Mouse (Mus musculus): ENCODE data around the gene Kcnj1. TPM values are rescaled to one million over a fixed set of nuclear protein-coding genes. Genes with fewer than 3 reads are reported as not detected.
A peak's percentile ranks its signal among the peaks of the same experiment; 100 is the strongest.

Gene Kcnj1
- polyA plus RNA-seq, 1 experiment from 2014 or later: not detected

GRCm38 (mm10) chr9:32405191-32405925 lies 33.1 kb downstream of the Kcnj1 start:
- 48% methylated on average over 11 of the region's 11 CpGs for WGBS
- Histone ChIP-seq H3K36me3 (replicated peaks) (no peaks in the 10 kb centered on the region), H3K4me1 (peaks cover 13% of the 10 kb centered on the region), H3K4me2 (no peak overlapping the region), H3K9ac (no peak overlapping the region), H3K27ac (no peak overlapping the region), H3K4me3 (replicated peaks) (no peak overlapping the region), H3K27me3 (peaks cover 69% of the 10 kb centered on the region), H3K9me3 (no peaks in the 10 kb centered on the region)
- ATAC-seq (ENCODE audit: low FRiP score): peak; percentile 81

DNA sequence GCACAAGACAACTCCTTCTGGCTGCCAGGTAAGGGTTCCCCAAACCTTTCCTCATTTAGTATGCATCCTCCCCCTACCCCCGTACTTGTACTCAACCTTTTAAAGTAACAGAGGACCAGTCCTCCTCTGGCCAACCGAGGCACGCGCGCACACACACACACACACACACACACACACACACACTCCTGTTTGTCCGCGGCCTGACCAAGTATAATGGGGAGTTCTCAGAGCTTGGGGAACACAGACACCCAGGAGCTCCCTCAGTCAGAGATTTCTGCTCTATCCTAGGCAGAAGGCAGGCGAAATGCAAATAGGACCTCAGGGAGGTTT lies 36.4 kb downstream of the Kcnj1 start:
- peak overlapping the region; percentile 92 for H3K4me2 ChIP-seq
- H3K9me3 ChIP-seq: no peaks in the 10 kb centered on the region
- H3K27ac ChIP-seq: no peak overlapping the region
- peak overlapping the region; percentile 63 for H3K9ac ChIP-seq
- no peaks in the 10 kb centered on the region for H3K36me3 ChIP-seq (replicated peaks)
- peaks cover 13% of the 10 kb centered on the region for H3K4me1 ChIP-seq
- 6% methylated on average over 8 of the region's 8 CpGs for WGBS
- ATAC-seq (ENCODE audit: low FRiP score): no peak
- peak overlapping the region; percentile 48 for H3K4me3 ChIP-seq (replicated peaks)
- H3K27me3 ChIP-seq: peaks cover 93% of the 10 kb centered on the region

DNA sequence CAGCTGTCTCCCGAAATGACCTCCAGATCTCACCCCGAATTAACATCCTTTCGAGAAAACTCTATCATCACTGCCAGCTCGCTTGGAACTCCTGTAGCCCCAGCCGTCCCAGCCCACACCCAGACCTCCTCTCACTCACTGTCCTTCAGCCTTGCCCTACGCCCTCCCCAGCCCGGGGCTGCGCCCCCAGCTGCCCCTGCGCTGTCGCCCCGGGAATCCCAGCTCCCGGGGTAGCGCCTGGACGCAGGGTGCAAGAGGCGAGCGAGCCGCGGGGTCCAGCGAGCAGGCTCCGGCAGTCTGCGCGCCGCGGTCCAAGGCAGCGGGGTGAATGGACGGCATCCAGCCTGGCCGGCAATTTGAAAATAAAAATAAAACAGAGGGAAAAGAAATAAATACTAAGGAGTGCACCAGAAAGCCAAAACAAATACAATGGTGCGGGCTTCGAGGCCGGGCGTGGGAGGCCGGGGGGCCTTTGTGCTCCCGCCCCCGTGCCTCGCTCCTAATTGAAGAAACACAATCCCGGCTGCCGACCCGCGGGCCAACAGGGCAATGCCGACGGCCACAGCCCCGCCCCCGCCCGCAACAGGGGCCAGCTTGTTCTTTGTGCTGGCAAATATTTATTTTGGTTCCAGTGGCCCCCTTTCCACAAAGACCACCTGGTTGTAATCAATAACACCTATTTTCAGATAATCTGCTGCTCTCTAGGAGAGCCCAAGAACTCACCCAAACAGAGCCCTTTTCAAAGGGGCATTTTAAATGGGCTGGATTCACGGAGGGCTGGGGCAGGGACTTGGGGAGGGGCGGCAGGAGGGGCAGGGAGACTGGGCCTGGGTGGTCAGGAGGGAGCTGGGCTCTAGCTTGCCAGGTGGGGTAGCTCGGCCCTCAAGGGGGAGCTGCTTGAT lies 37.0 kb downstream of the Kcnj1 start:
- no peak overlapping the region for H3K27ac ChIP-seq

GRCm38 (mm10) chr9:32410671-32411070 lies 38.4 kb downstream of the Kcnj1 start:
- no peak overlapping the region for H3K9ac ChIP-seq
- H3K27me3 ChIP-seq: peaks cover 91% of the 10 kb centered on the region
- no peak for ATAC-seq (ENCODE audit: low FRiP score)
- H3K9me3 ChIP-seq: no peaks in the 10 kb centered on the region
- no peak overlapping the region for H3K27ac ChIP-seq
- no peaks in the 10 kb centered on the region for H3K36me3 ChIP-seq (replicated peaks)
- no peak overlapping the region for H3K4me2 ChIP-seq
- peaks cover 13% of the 10 kb centered on the region for H3K4me1 ChIP-seq
- no peak overlapping the region for H3K4me3 ChIP-seq (replicated peaks)
- WGBS: 89% methylated on average over 5 of the region's 5 CpGs

More for the DNA sequence above, 37.0 kb downstream of the Kcnj1 start:
- no peaks in the 10 kb centered on the region for H3K9me3 ChIP-seq
- ATAC-seq (ENCODE audit: low FRiP score): 0 out of 2 replicates have a peak, but pooled peaks have one; percentile 45
- WGBS: under 1% methylated on average over 47 of the region's 47 CpGs
- peaks cover 92% of the 10 kb centered on the region for H3K27me3 ChIP-seq
- H3K4me1 ChIP-seq: peaks cover 13% of the 10 kb centered on the region
- H3K36me3 ChIP-seq (replicated peaks): no peaks in the 10 kb centered on the region
- peak overlapping the region; percentile 63 for H3K9ac ChIP-seq
- H3K4me3 ChIP-seq (replicated peaks): peak overlapping the region; percentile 48
- peak overlapping the region; percentile 92 for H3K4me2 ChIP-seq

GRCm38 (mm10) chr9:32411507-32411906 lies 39.2 kb downstream of the Kcnj1 start:
- peaks cover 13% of the 10 kb centered on the region for H3K4me1 ChIP-seq
- WGBS: 89% methylated on average over 5 of the region's 5 CpGs

DNA sequence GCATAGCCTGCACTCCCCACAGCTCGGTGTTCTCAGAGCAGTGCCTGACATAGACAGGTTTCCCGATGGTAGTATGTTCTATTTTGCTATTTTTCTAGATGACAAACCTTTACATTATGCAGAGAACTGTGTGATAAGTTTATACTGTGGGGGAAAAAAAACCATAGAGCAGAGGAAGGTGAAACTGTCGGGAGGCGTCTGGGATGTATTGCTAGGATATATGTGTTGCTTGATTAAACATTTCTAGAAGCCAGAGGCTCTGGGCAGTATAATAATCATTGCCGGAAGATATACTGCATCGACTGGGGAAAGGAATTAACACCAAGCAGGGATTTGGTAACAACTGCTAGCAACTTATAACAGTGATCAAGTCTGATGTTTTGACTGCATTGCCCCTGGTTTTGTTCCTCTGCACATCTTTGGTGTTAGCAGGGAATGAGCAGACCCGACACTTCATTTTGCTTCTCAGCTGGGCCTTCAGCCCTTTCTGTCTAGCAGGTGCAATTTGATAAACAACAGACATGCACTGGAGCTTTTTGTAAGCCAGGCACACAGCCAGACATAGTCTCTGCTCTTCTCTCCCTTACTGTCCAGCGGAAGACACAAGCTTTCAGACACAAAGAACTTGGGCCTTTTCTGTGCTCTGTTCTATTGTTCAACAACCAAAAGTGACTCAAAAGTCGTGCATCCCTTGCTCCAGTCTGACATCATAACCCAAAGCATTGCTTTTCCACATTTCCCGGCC lies 40.7 kb downstream of the Kcnj1 start:
- H3K27ac ChIP-seq: no peak overlapping the region
- peaks cover 20% of the 10 kb centered on the region for H3K4me1 ChIP-seq
- H3K4me2 ChIP-seq: no peak overlapping the region
- peaks cover 79% of the 10 kb centered on the region for H3K27me3 ChIP-seq
- 75% methylated on average over 10 of the region's 10 CpGs for WGBS
- no peak overlapping the region for H3K4me3 ChIP-seq (replicated peaks)
- no peaks in the 10 kb centered on the region for H3K36me3 ChIP-seq (replicated peaks)
- H3K9me3 ChIP-seq: no peaks in the 10 kb centered on the region
- H3K9ac ChIP-seq: no peak overlapping the region
- ATAC-seq (ENCODE audit: low FRiP score): no peak

More at GRCm38 (mm10) chr9:32411507-32411906, 39.2 kb downstream of the Kcnj1 start:
- no peak for ATAC-seq (ENCODE audit: low FRiP score)
- no peaks in the 10 kb centered on the region for H3K36me3 ChIP-seq (replicated peaks)
- peaks cover 85% of the 10 kb centered on the region for H3K27me3 ChIP-seq
- no peaks in the 10 kb centered on the region for H3K9me3 ChIP-seq
- no peak overlapping the region for H3K27ac ChIP-seq
- no peak overlapping the region for H3K4me3 ChIP-seq (replicated peaks)
- no peak overlapping the region for H3K9ac ChIP-seq
- H3K4me2 ChIP-seq: no peak overlapping the region

- Histone ChIP-seq H3K4me2 (no peak overlapping the region), H3K27me3 (peaks cover 66% of the 10 kb centered on the region), H3K9ac (no peak overlapping the region), H3K4me3 (replicated peaks) (no peak overlapping the region), H3K27ac (no peak overlapping the region), H3K9me3 (no peaks in the 10 kb centered on the region), H3K4me1 (peaks cover 8% of the 10 kb centered on the region), H3K36me3 (replicated peaks) (no peaks in the 10 kb centered on the region)
- no peak for ATAC-seq (ENCODE audit: low FRiP score)
- 15% methylated on average over 1 of the region's 1 CpGs for WGBS
Observed at GRCm38 (mm10) chr9:32414956-32415355, 42.7 kb downstream of the Kcnj1 start.

- Histone ChIP-seq H3K27ac (no peak overlapping the region), H3K4me1 (peaks cover 8% of the 10 kb centered on the region), H3K36me3 (replicated peaks) (no peaks in the 10 kb centered on the region), H3K4me2 (no peak overlapping the region), H3K9ac (no peak overlapping the region), H3K27me3 (peaks cover 56% of the 10 kb centered on the region), H3K9me3 (no peaks in the 10 kb centered on the region), H3K4me3 (replicated peaks) (no peak overlapping the region)
- no peak for ATAC-seq (ENCODE audit: low FRiP score)
- WGBS: 94% methylated on average over 3 of the region's 3 CpGs
Observed at GRCm38 (mm10) chr9:32415952-32416351, 43.7 kb downstream of the Kcnj1 start.

GRCm38 (mm10) chr9:32417466-32418116 lies 45.3 kb downstream of the Kcnj1 start:
- Histone ChIP-seq H3K36me3 (replicated peaks) (no peaks in the 10 kb centered on the region), H3K9ac (no peak overlapping the region), H3K4me2 (no peak overlapping the region), H3K27ac (no peak overlapping the region), H3K4me1 (peaks cover 8% of the 10 kb centered on the region), H3K27me3 (peaks cover 40% of the 10 kb centered on the region), H3K4me3 (replicated peaks) (no peak overlapping the region), H3K9me3 (no peaks in the 10 kb centered on the region)
- ATAC-seq (ENCODE audit: low FRiP score): no peak
- 35% methylated on average over 8 of the region's 8 CpGs for WGBS

DNA sequence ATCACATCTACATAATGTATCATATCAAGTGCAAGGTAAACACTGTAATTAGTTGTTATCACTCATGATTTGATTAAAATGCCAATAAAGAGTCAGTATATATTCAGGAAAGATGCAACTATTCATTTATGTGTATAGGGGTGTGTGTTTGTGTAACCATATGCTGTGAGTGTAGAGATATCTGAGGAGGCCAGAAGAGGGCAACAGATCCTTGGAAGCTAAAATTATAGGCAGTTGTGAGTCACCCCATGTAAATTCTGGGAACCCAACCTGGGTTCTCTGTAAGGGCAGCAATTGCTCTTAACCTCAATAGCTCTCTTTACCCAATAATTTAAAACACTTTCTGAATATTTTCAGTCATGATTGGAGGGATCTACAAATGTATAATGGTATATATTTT lies 48.4 kb downstream of the Kcnj1 start:
- Histone ChIP-seq H3K27me3 (peaks cover 18% of the 10 kb centered on the region), H3K27ac (no peak overlapping the region), H3K4me2 (no peak overlapping the region), H3K4me1 (peaks cover 8% of the 10 kb centered on the region), H3K9me3 (no peaks in the 10 kb centered on the region), H3K4me3 (replicated peaks) (no peak overlapping the region), H3K9ac (no peak overlapping the region), H3K36me3 (replicated peaks) (no peaks in the 10 kb centered on the region)
- no peak for ATAC-seq (ENCODE audit: low FRiP score)

DNA sequence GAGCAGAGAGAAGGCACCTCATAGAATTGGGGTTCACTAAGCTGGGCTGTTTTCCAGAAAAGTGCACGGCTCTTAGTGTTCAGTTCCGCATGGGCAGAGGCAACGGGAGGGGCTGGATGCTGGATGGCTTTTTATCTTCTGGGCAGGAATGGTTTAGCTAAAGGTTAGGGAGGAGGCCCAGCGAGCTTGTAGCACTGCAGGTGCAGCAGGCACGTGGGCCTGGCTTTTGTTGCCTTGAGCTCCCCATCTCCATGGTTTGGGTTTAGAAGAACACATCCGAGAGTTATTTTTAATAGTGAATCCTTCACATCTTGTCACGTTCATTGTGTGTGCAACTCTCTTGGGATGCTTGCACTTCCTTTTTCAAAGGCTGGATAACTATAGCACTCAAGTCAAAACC lies 53.0 kb downstream of the Kcnj1 start:
- WGBS: 74% methylated on average over 7 of the region's 7 CpGs
- Histone ChIP-seq H3K9ac (no peak overlapping the region), H3K27me3 (0 out of 2 replicates have a peak, but pooled peaks cover 4% of the 10 kb centered on the region), H3K4me1 (no peaks in the 10 kb centered on the region), H3K4me2 (no peak overlapping the region), H3K9me3 (no peaks in the 10 kb centered on the region), H3K27ac (no peak overlapping the region), H3K36me3 (replicated peaks) (no peaks in the 10 kb centered on the region), H3K4me3 (replicated peaks) (no peak overlapping the region)
- no peak for ATAC-seq (ENCODE audit: low FRiP score)

DNA sequence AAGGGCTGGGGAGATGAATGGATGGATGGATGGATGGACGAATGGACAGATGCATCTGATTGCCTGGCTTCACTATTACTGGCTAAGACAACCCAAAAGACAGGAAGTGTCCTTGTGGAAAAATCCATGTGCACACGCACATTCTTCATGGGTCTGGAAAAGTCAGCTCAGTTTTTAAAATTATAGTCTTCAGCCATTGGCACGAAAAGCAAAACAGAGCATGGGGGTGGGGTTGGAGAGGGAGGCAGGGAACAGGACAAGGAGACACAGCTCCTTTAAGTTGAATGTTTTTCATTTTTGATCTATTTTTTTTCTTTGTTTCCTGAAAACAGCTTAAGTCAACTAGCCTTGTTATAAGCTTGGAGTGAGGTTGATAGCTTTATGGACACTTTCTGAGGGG lies 58.8 kb downstream of the Kcnj1 start:
- Histone ChIP-seq H3K9me3 (no peaks in the 10 kb centered on the region), H3K9ac (no peak overlapping the region), H3K27me3 (no peaks in the 10 kb centered on the region), H3K4me1 (peaks cover 8% of the 10 kb centered on the region; the same call in 1 of the 2 replicates), H3K36me3 (replicated peaks) (no peaks in the 10 kb centered on the region), H3K4me3 (replicated peaks) (no peak overlapping the region), H3K4me2 (no peak overlapping the region), H3K27ac (no peak overlapping the region)
- no peak for ATAC-seq (ENCODE audit: low FRiP score)
- WGBS: 85% methylated on average over 3 of the region's 3 CpGs
